Mouse (Mus musculus): Measurements from ENCODE around the gene Midn.

- TF ChIP-seq POLR2A (IDR thresholded peaks at IDR 0.05; ENCODE audit: borderline replicate concordance, insufficient read depth, low read length) = no peak
- TF ChIP-seq CTCF (IDR thresholded peaks at IDR 0.05; ENCODE audit: borderline replicate concordance, insufficient read depth, low read depth, low read length) = no peak
These were observed 48.1 kb downstream of the Midn start for GRCm38 (mm10) chr10:80196167-80196566.
